Comparison of ENCODE assay signal across 8 mouse cellular contexts in the genomic region with DNA sequence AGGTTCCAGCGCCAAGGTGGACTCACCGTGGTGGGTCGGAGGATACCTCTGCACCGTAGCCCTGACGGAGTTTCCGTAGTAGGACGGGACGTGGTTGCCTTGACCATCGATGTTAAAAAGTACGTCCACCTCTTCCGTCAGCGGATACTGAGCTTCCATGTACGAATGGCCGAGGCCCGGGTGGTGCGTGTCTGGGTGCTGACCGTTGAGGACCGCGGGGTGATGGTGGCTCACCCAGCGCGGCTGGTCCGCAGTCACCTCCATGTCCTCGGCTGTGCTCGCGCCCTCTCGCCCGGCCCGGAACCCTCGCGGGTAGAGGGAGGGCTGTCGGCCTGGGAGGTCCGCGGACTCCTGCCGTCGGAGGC. TPM values are rescaled to one million over a fixed set of nuclear protein-coding genes. Genes with fewer than 3 reads are reported as not detected.
DNase-seq lines count a peak whose midpoint lies in the region; ATAC-seq and TF ChIP-seq lines count a peak whose summit lies in the region.

No protein-coding gene starts in this region.

- H3K36me3 ChIP-seq in C2C12 (ENCODE audit: control insufficient read depth, insufficient read depth) = no peaks in the 10 kb centered on the region
- H3K36me3 ChIP-seq in forebrain, postnatal 0 days (ENCODE audit: insufficient read depth) = no peaks in the 10 kb centered on the region
- no peaks in the 10 kb centered on the region for H3K36me3 ChIP-seq in limb, embryonic 12.5 days
- H3K36me3 ChIP-seq in neural tube, embryonic 15.5 days = no peaks in the 10 kb centered on the region

- H3K4me3 ChIP-seq in C2C12 (ENCODE audit: insufficient read depth, poor library complexity, severe bottlenecking) = peak overlapping the region; percentile 38
- H3K4me3 ChIP-seq in forebrain, postnatal 0 days (ENCODE audit: low read depth, low read length) = 0 out of 2 replicates have a peak overlapping the region, but pooled peaks have one; percentile 11
- H3K4me3 ChIP-seq in limb, embryonic 12.5 days (replicated peaks) = peak overlapping the region; percentile 46
- H3K4me3 ChIP-seq in neural tube, embryonic 15.5 days (replicated peaks) = peak overlapping the region; percentile 34

- no peak overlapping the region; the same call in 1 of the 2 replicates for H3K4me2 ChIP-seq in forebrain, postnatal 0 days (ENCODE audit: low read depth)
- peak overlapping the region; percentile 87 for H3K4me2 ChIP-seq in limb, embryonic 12.5 days
- peak overlapping the region; percentile 66 for H3K4me2 ChIP-seq in neural tube, embryonic 15.5 days

- WGBS in forebrain, postnatal 0 days = 2% methylated on average over 35 of the region's 35 CpGs
- WGBS in limb, embryonic 12.5 days = 0% methylated on average over 35 of the region's 35 CpGs
- whole genome bisulfite sequencing in neural tube, embryonic 15.5 days = under 1% methylated on average over 35 of the region's 35 CpGs

- H3K4me1 ChIP-seq in forebrain, postnatal 0 days (ENCODE audit: insufficient read depth) = no peaks in the 10 kb centered on the region
- H3K4me1 ChIP-seq in limb, embryonic 12.5 days (replicated peaks) = peaks cover 52% of the 10 kb centered on the region
- peaks cover 41% of the 10 kb centered on the region for H3K4me1 ChIP-seq in neural tube, embryonic 15.5 days

- H3K9me3 ChIP-seq in forebrain, postnatal 0 days (ENCODE audit: low read length) = no peaks in the 10 kb centered on the region
- H3K9me3 ChIP-seq in limb, embryonic 12.5 days = no peaks in the 10 kb centered on the region
- no peaks in the 10 kb centered on the region for H3K9me3 ChIP-seq in neural tube, embryonic 15.5 days (replicated peaks)

- peak; percentile 30 for DNase-seq in adrenal gland, postnatal 25 days
- no peak for DNase-seq in adrenal gland, adult 8-10 months
- DNase-seq in forebrain, postnatal 0 days = no peak
- DNase-seq in spleen, postnatal 14 days (ENCODE audit: low spot score in 2 of 2) = no peak
- DNase-seq in spleen, adult 12 weeks (ENCODE audit: low spot score) = no peak

- H3K27ac ChIP-seq in forebrain, postnatal 0 days (ENCODE audit: low read depth, low read length) = no peak overlapping the region
- no peak overlapping the region for H3K27ac ChIP-seq in limb, embryonic 12.5 days
- no peak overlapping the region for H3K27ac ChIP-seq in neural tube, embryonic 15.5 days (replicated peaks)

- no peaks in the 10 kb centered on the region for H3K79me3 ChIP-seq in C2C12 (ENCODE audit: low read depth)

- peak overlapping the region; percentile 91 for H3ac ChIP-seq in C2C12 (ENCODE audit: control insufficient read depth, insufficient read length, low read depth)

- no peak for ATAC-seq in forebrain, postnatal 0 days
- no peak for ATAC-seq in limb, embryonic 12.5 days (ENCODE audit: insufficient number of reproducible peaks, insufficient read depth, low FRiP score, low TSS enrichment, low read depth)
- no peak for ATAC-seq in neural tube, embryonic 15.5 days (ENCODE audit: low FRiP score)

- H3K27me3 ChIP-seq in C2C12 (ENCODE audit: control insufficient read depth, insufficient read depth, insufficient read length) = no peaks in the 10 kb centered on the region
- H3K27me3 ChIP-seq in forebrain, postnatal 0 days (ENCODE audit: insufficient read depth, low read length) = peaks cover 85% of the 10 kb centered on the region
- H3K27me3 ChIP-seq in limb, embryonic 12.5 days = peaks cover 99% of the 10 kb centered on the region
- H3K27me3 ChIP-seq in neural tube, embryonic 15.5 days (replicated peaks) = peaks cover 80% of the 10 kb centered on the region

- no peak overlapping the region for H3K9ac ChIP-seq in forebrain, postnatal 0 days
- no peak overlapping the region for H3K9ac ChIP-seq in limb, embryonic 12.5 days (replicated peaks)
- no peak overlapping the region for H3K9ac ChIP-seq in neural tube, embryonic 15.5 days (replicated peaks)

- peaks cover 11% of the 10 kb centered on the region for H3K79me2 ChIP-seq in C2C12 (ENCODE audit: control insufficient read depth, insufficient read depth)

- no peak for TF ChIP-seq CTCF in C2C12 (IDR thresholded peaks at IDR 0.05; ENCODE audit: control insufficient read depth, insufficient read depth, insufficient read length)
- no peak for TF ChIP-seq CTCF in forebrain, postnatal 0 days (IDR thresholded peaks at IDR 0.05; ENCODE audit: low read depth)

TF ChIP-seq in C2C12, 6 proteins besides CTCF, POLR2A, EP300 and RAD21:
- TF ChIP-seq MYOD1 (IDR thresholded peaks at IDR 0.05; ENCODE audit: control insufficient read depth, insufficient read length, low read depth) = no peak
- no peak for TF ChIP-seq FOSL1 (IDR thresholded peaks at IDR 0.05; ENCODE audit: insufficient read depth, low read length, poor library complexity, severe bottlenecking)
- no peak for TF ChIP-seq USF1 (IDR thresholded peaks at IDR 0.05; ENCODE audit: low read depth)
- no peak for TF ChIP-seq MAX (IDR thresholded peaks at IDR 0.05)
- TF ChIP-seq MYOG (IDR thresholded peaks at IDR 0.05; ENCODE audit: control insufficient read depth, extremely low read depth, insufficient read length) = no peak
- no peak for TF ChIP-seq CEBPB (IDR thresholded peaks at IDR 0.05; ENCODE audit: low read depth)

RNA-seq across cellular contexts. Expression of a gene that starts 3.7 kb away (rescaled TPM):
- 2.5 and 2.6 TPM in 2 replicates for total RNA-seq in adrenal gland, postnatal 25 days (2021)
- 1 to 10 TPM in 3 of 4 experiments, under 1 TPM in 1; 0.78 to 3.3 (median 2.8) TPM for total RNA-seq in adrenal gland, adult 8-10 months (2022)
- polyA plus RNA-seq in C2C12 (2012; fragmentation: generic; extraction: Trizol) = not detected
- total RNA-seq in forebrain, postnatal 0 days (2014; rRNA removed) = not detected in 2 replicates
- polyA plus RNA-seq in forebrain, postnatal 0 days (2015; fragmentation: Nextera tagmentation; extraction: Ambion mirVana) = not detected in 2 replicates
- polyA plus RNA-seq in limb, embryonic 12.5 days (2016; fragmentation: Nextera tagmentation; extraction: Ambion mirVana) = 0.35 TPM in 1 of 2 replicates, not detected in the other
- 0.23 TPM in 1 of 2 replicates, not detected in the other for polyA plus RNA-seq in neural tube, embryonic 15.5 days (2015; fragmentation: Nextera tagmentation; extraction: Ambion mirVana)

RNA-seq across cellular contexts. Expression of a gene that starts 12.0 kb away (rescaled TPM):
- not detected in 2 replicates for total RNA-seq in adrenal gland, postnatal 25 days (2021)
- not detected for total RNA-seq in adrenal gland, adult 8-10 months (2022)
- polyA plus RNA-seq in C2C12 (2012; fragmentation: generic; extraction: Trizol) = not detected
- not detected in 2 replicates for total RNA-seq in forebrain, postnatal 0 days (2014; rRNA removed)
- not detected in 2 replicates for polyA plus RNA-seq in forebrain, postnatal 0 days (2015; fragmentation: Nextera tagmentation; extraction: Ambion mirVana)
- polyA plus RNA-seq in limb, embryonic 12.5 days (2016; fragmentation: Nextera tagmentation; extraction: Ambion mirVana) = 0.55 TPM in 1 of 2 replicates, not detected in the other
- 0.49 TPM in 1 of 2 replicates, not detected in the other for polyA plus RNA-seq in neural tube, embryonic 15.5 days (2015; fragmentation: Nextera tagmentation; extraction: Ambion mirVana)

RNA-seq across cellular contexts. Expression of a gene that starts 12.5 kb away (rescaled TPM):
- 17.2 and 25.5 TPM in 2 replicates for total RNA-seq in adrenal gland, postnatal 25 days (2021)
- 10 to 100 TPM; 22.3 to 43.4 (median 32.2) TPM for total RNA-seq in adrenal gland, adult 8-10 months (2022)
- 4.0 TPM for polyA plus RNA-seq in C2C12 (2012; fragmentation: generic; extraction: Trizol)
- 0.48 and 0.62 TPM in 2 replicates for total RNA-seq in forebrain, postnatal 0 days (2014; rRNA removed)
- 1.4 and 1.8 TPM in 2 replicates for polyA plus RNA-seq in forebrain, postnatal 0 days (2015; fragmentation: Nextera tagmentation; extraction: Ambion mirVana)
- polyA plus RNA-seq in limb, embryonic 12.5 days (2016; fragmentation: Nextera tagmentation; extraction: Ambion mirVana) = 4.2 and 5.0 TPM in 2 replicates
- polyA plus RNA-seq in neural tube, embryonic 15.5 days (2015; fragmentation: Nextera tagmentation; extraction: Ambion mirVana) = 15.6 and 16.0 TPM in 2 replicates
